Mouse (Mus musculus) CH12.LX (cell line): Measurements from ENCODE around the gene Ckap5. TPM values are rescaled to one million over a fixed set of nuclear protein-coding genes. Genes with fewer than 3 reads are reported as not detected.

Experiments
- DNase-seq: peaks from one replicate; pipeline ENCODE4 v3.0.0-alpha.2; 2013; ENCODE audit errors: extremely low read depth
- H3K27ac ChIP-seq: 2 replicates; pipeline ENCODE4 v1.5.1; 2012; ENCODE audit warnings: low read depth, mild to moderate bottlenecking, control low read depth, moderate library complexity; ENCODE audit not compliant: insufficient read depth
- H3K27me3 ChIP-seq: replicated peaks from 2 replicates; pipeline ENCODE3; 2012; ENCODE audit warnings: inconsistent platforms
- H3K36me3 ChIP-seq, 2 experiments: replicated peaks in 1 of 2; 2 replicates each; pipeline versions ENCODE3 to v1.6.1; 2012; ENCODE audit warnings: inconsistent platforms in 1 of 2, low read length in 1 of 2, mild to moderate bottlenecking in 1 of 2, mixed read lengths in 1 of 2, moderate library complexity in 1 of 2; ENCODE audit not compliant: control insufficient read depth in 1 of 2, insufficient read depth in 1 of 2
- H3K4me1 ChIP-seq, 2 experiments: 2 replicates each; pipeline ENCODE4 v1.6.1; 2012; ENCODE audit warnings: inconsistent platforms in 1 of 2, moderate library complexity in 1 of 2; ENCODE audit not compliant: insufficient read depth in 2 of 2, control insufficient read depth in 1 of 2
- H3K4me2 ChIP-seq: 2 replicates; pipeline ENCODE4 v1.6.1; 2012; ENCODE audit warnings: low read depth, mild to moderate bottlenecking, control low read depth; ENCODE audit not compliant: poor library complexity, insufficient read depth, severe bottlenecking
- H3K4me3 ChIP-seq, 3 experiments: fragments of 150-350 bp in 1 of 3; sonication (generic) in 1 of 3; replicated peaks in 1 of 3; 2 replicates each; pipeline versions ENCODE3 to v1.5.1; 2011 to 2012; ENCODE audit warnings: low read depth in 2 of 3, low read length in 2 of 3, mild to moderate bottlenecking in 2 of 3, moderate library complexity in 2 of 3, control low read depth in 1 of 3, improper control_type of control experiment in 1 of 3, inconsistent platforms in 1 of 3, mixed read lengths in 1 of 3; ENCODE audit not compliant: poor library complexity in 1 of 3
- H3K79me2 ChIP-seq: replicated peaks from 2 replicates; pipeline ENCODE4 v1.6.1; 2012; ENCODE audit warnings: mild to moderate bottlenecking, moderate library complexity; ENCODE audit not compliant: control insufficient read depth, poor library complexity, insufficient read depth, severe bottlenecking; ENCODE audit errors: extremely low read depth
- H3K9ac ChIP-seq: 2 replicates; pipeline ENCODE4 v1.6.1; 2012; ENCODE audit warnings: low read depth, mild to moderate bottlenecking, control low read depth, moderate library complexity; ENCODE audit not compliant: insufficient read depth
- H3K9me3 ChIP-seq: replicated peaks from 2 replicates; pipeline ENCODE3; 2012; ENCODE audit warnings: low read length, inconsistent platforms, mixed read lengths
- CHD1 ChIP-seq: IDR thresholded peaks from 2 replicates; pipeline ENCODE4 v1.6.1; 2012; ENCODE audit warnings: low read depth, low read length, improper control_type of control experiment, inconsistent platforms
- CTCF ChIP-seq, 2 experiments: IDR thresholded peaks in 1 of 2; conservative IDR thresholded peaks in 1 of 2; 2 replicates each; pipeline ENCODE4 v1.5.1; 2011 to 2012; ENCODE audit warnings: low read depth in 2 of 2, low read length in 2 of 2, improper control_type of control experiment in 1 of 2, inconsistent platforms in 1 of 2, mild to moderate bottlenecking in 1 of 2, moderate library complexity in 1 of 2
- ELF1 ChIP-seq: IDR thresholded peaks from 2 replicates; pipeline ENCODE4 v1.6.1; 2014; ENCODE audit warnings: low read depth, mild to moderate bottlenecking, inconsistent platforms, low read length, improper control_type of control experiment
- ETS1 ChIP-seq: conservative IDR thresholded peaks from 2 replicates; pipeline ENCODE4 v1.6.1; 2012; ENCODE audit warnings: low read depth, mild to moderate bottlenecking, inconsistent platforms, low read length, improper control_type of control experiment, moderate library complexity
- GABPA ChIP-seq: IDR thresholded peaks from 2 replicates; pipeline ENCODE4 v1.6.1; 2012; ENCODE audit warnings: low read depth, low read length, improper control_type of control experiment, inconsistent platforms; ENCODE audit not compliant: insufficient replicate concordance
- KAT2A ChIP-seq: IDR thresholded peaks from 2 replicates; pipeline ENCODE4 v1.6.1; 2012; ENCODE audit warnings: low read length, improper control_type of control experiment, inconsistent platforms; ENCODE audit not compliant: insufficient replicate concordance
- MAX ChIP-seq: IDR thresholded peaks from 2 replicates; pipeline ENCODE4 v1.6.1; 2011; ENCODE audit warnings: low read length, improper control_type of control experiment
- MXI1 ChIP-seq: IDR thresholded peaks from 2 replicates; pipeline ENCODE4 v1.6.1; 2011; ENCODE audit warnings: mild to moderate bottlenecking, low read depth, low read length, improper control_type of control experiment
- NELFE ChIP-seq: IDR thresholded peaks from 2 replicates; pipeline ENCODE4 v1.6.1; 2011; ENCODE audit warnings: low read depth, low read length, improper control_type of control experiment
- PAX5 ChIP-seq: IDR thresholded peaks from 2 replicates; pipeline ENCODE4 v1.6.1; 2012; ENCODE audit warnings: low read length, inconsistent platforms, mixed read lengths
- TCF12 ChIP-seq: IDR thresholded peaks from 2 replicates; pipeline ENCODE4 v1.6.1; 2014; ENCODE audit warnings: low read depth, mild to moderate bottlenecking, inconsistent platforms, low read length, improper control_type of control experiment
- USF2 ChIP-seq: conservative IDR thresholded peaks from 2 replicates; pipeline ENCODE4 v1.6.1; 2011; ENCODE audit warnings: low read depth, low read length, improper control_type of control experiment
- ZC3H11A ChIP-seq: IDR thresholded peaks from 2 replicates; pipeline ENCODE4 v1.6.1; 2012; ENCODE audit warnings: low read depth, mild to moderate bottlenecking, inconsistent platforms, low read length, improper control_type of control experiment
- ZKSCAN1 ChIP-seq: IDR thresholded peaks from 2 replicates; pipeline ENCODE4 v1.6.1; 2012; ENCODE audit warnings: low read depth, inconsistent platforms, low read length, improper control_type of control experiment, borderline replicate concordance
- ZMIZ1 ChIP-seq: IDR thresholded peaks from 2 replicates; pipeline ENCODE4 v1.6.1; 2012; ENCODE audit warnings: low read depth, mild to moderate bottlenecking, inconsistent platforms, low read length, improper control_type of control experiment
- ZNF384 ChIP-seq: IDR thresholded peaks from 2 replicates; pipeline ENCODE4 v1.6.1; 2012; ENCODE audit warnings: low read depth, low read length, improper control_type of control experiment, inconsistent platforms
- dilution Hi-C: fragments of 300-500 bp; cut with MboI; formaldehyde crosslinking; loops from 2 replicates; pipeline ENCODE4 v1.14.3; 2020; ENCODE audit warnings: low sequenced_read_pairs; ENCODE audit not compliant: extremely low pct_unique_long_range_greater_than_20kb, extremely low pct_ligation_motif_present
- in situ Hi-C: fragments of 300-500 bp; cut with MboI; formaldehyde crosslinking; loops from 3 replicates; pipeline ENCODE4 v1.14.3; 2019; ENCODE audit warnings: low sequenced_read_pairs, low pct_ligation_motif_present, low pct_unique_long_range_greater_than_20kb, mixed read lengths
- polyA plus RNA-seq: library from polyadenylated mRNA; unstranded; fragments of >175 nt; gene quantifications from 2 replicates; pipeline ENCODE4 v1.2.1, GENCODE M21; 2012; ENCODE audit warnings: low read depth; ENCODE audit not compliant: insufficient read length
- total RNA-seq, 2 experiments: library from RNA; depleted of rRNA; stranded (reverse); fragments of 300-350 nt in 1 of 2; fragments of >200 nt in 1 of 2; gene quantifications; 2 replicates each; pipeline ENCODE4 v1.2.3; 2012 to 2014

Ckap5 gene
- total and polyA plus RNA-seq, 3 experiments, result 51.5 to 53.0 (median 52.3) TPM

GRCm38 (mm10) chr2:91656774-91657173 is 130.2 kb downstream of the Ckap5 start:
- peaks cover 0 to 3% of the 10 kb centered on the region in 2 experiments; a peak in 2 of 4 replicates for H3K4me1 ChIP-seq

DNA sequence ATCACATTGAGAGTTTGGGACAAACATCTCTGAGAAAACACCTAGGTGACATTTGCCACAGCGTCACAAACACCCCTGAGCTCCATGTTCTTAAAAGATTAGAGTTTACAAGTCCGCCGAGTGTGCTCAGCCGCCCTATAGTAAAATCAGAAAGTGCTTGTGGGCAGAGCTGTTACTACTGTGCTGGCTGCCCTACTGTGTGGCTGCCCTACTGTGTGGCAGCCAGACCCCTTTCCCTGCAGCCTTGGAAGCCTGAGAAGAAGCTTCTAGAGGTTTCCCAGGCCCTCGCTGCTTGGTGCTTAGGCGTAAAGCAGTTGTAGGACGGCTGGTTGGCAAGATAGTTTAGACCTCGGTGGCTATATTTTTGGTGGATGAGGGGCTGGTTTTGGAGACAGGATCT is 133.1 kb downstream of the Ckap5 start:
- no peak overlapping the region for H3K27ac ChIP-seq
- H3K36me3 ChIP-seq, result peaks cover 75 to 96% of the 10 kb centered on the region in 2 experiments
- H3K4me1 ChIP-seq, result peaks cover 13 to 19% of the 10 kb centered on the region in 2 experiments
- no peak overlapping the region for H3K4me2 ChIP-seq
- dilution Hi-C loops, result no loop called here
- no peaks in the 10 kb centered on the region for H3K27me3 ChIP-seq
- DNase-seq, result no peak
- H3K9ac ChIP-seq, result no peak overlapping the region
- H3K9me3 ChIP-seq, result no peaks in the 10 kb centered on the region
- no peaks in the 10 kb centered on the region for H3K79me2 ChIP-seq
- H3K4me3 ChIP-seq, result no peak overlapping the region
- TF ChIP-seq ZKSCAN1 (peak; percentile 69), TCF12 (no peak)
- in situ Hi-C loops, result no loop called here

More at GRCm38 (mm10) chr2:91656774-91657173, 130.2 kb downstream of the Ckap5 start:
- in situ Hi-C loops, result no loop called here
- no peaks in the 10 kb centered on the region for H3K9me3 ChIP-seq
- DNase-seq, result no peak
- no peaks in the 10 kb centered on the region for H3K27me3 ChIP-seq
- H3K4me3 ChIP-seq, result no peak overlapping the region
- H3K36me3 ChIP-seq, result peaks cover 65 to 95% of the 10 kb centered on the region in 2 experiments
- no peak overlapping the region for H3K4me2 ChIP-seq
- peaks cover under 1% of the 10 kb centered on the region; the same call in 1 of the 2 replicates for H3K79me2 ChIP-seq
- no peak overlapping the region for H3K9ac ChIP-seq
- H3K27ac ChIP-seq, result no peak overlapping the region
- TF ChIP-seq MXI1 (no peak), ZNF384 (no peak), CTCF (conservative IDR thresholded peaks at IDR 0.05 in 1 of 2, IDR thresholded peaks at IDR 0.05 in 1 of 2; ENCODE audit: low read depth in 2 of 2, low read length in 2 of 2) (peak in 1 of 2 experiments; percentile 24; a peak in 1 of 4 replicates), ZKSCAN1 (no peak), PAX5 (no peak)
- dilution Hi-C loops, result no loop called here

- DNase-seq, result no peak
- TF ChIP-seq MAX, result no peak
- no peak for TF ChIP-seq ZKSCAN1
- no peak for TF ChIP-seq ETS1
- TF ChIP-seq ZMIZ1, result no peak
- no peak for TF ChIP-seq GABPA
- no peak for TF ChIP-seq ZC3H11A
- no peak for TF ChIP-seq NELFE
- no peak for TF ChIP-seq CHD1
- TF ChIP-seq ELF1, result no peak
- no peak for TF ChIP-seq KAT2A
- no peak for TF ChIP-seq ZNF384
- no peak for TF ChIP-seq USF2
- Histone ChIP-seq H3K79me2 (no peaks in the 10 kb centered on the region), H3K9me3 (no peaks in the 10 kb centered on the region), H3K4me1 (peaks cover 15 to 22% of the 10 kb centered on the region in 2 experiments), H3K9ac (no peak overlapping the region), H3K27ac (no peak overlapping the region), H3K36me3 (peaks cover 65 to 90% of the 10 kb centered on the region in 2 experiments), H3K4me2 (no peak overlapping the region), H3K27me3 (no peaks in the 10 kb centered on the region), H3K4me3 (no peak overlapping the region)
- dilution Hi-C loops (no loop called here), in situ Hi-C loops (no loop called here)
Observed at GRCm38 (mm10) chr2:91660981-91661380, 134.4 kb downstream of the Ckap5 start.
